ENCODE assay signal across 22 mouse cellular contexts in genomic region chr11:114054581-114055315, GRCm38 (mm10). TPM values are rescaled to one million over a fixed set of nuclear protein-coding genes. Genes with fewer than 3 reads are reported as not detected.
DNase-seq lines count a peak whose midpoint lies in the region; ATAC-seq lines count a peak whose summit lies in the region.
"Had no signal": no experiment of that assay in that cellular context is flagged by ENCODE, and none has a peak within 500 bp of the region (broad histone marks: within the 10 kb centered on the region; RNA-seq: fewer than 3 reads in every experiment).

No protein-coding gene starts in this region.

- H3K9ac ChIP-seq in embryonic facial prominence, embryonic 14.5 days (ENCODE audit: low read depth, low read length), result no peak overlapping the region
- no peak overlapping the region for H3K9ac ChIP-seq in midbrain, embryonic 12.5 days (replicated peaks)
- no peak overlapping the region for H3K9ac ChIP-seq in midbrain, embryonic 11.5 days (ENCODE audit: low read length)
- H3K9ac ChIP-seq: embryonic facial prominence, embryonic 13.5 days; liver, embryonic 15.5 days; lung, embryonic 15.5 days had no signal

- no peak overlapping the region for H3K4me3 ChIP-seq in embryonic facial prominence, embryonic 14.5 days (ENCODE audit: low read depth, low read length)
- no peak overlapping the region for H3K4me3 ChIP-seq in embryonic facial prominence, embryonic 10.5 days
- no peak overlapping the region for H3K4me3 ChIP-seq in midbrain, embryonic 12.5 days
- no peak overlapping the region for H3K4me3 ChIP-seq in midbrain, embryonic 11.5 days (ENCODE audit: low read depth, low read length)
- H3K4me3 ChIP-seq in limb, embryonic 10.5 days, result no peak overlapping the region
- H3K4me3 ChIP-seq: embryonic facial prominence, embryonic 13.5 days; liver, embryonic 15.5 days; lung, embryonic 15.5 days had no signal

- no peaks in the 10 kb centered on the region for H3K27me3 ChIP-seq in embryonic facial prominence, embryonic 14.5 days (replicated peaks; ENCODE audit: control insufficient read depth, insufficient read depth, low read length)
- no peaks in the 10 kb centered on the region; the same call in 1 of the 2 replicates for H3K27me3 ChIP-seq in embryonic facial prominence, embryonic 10.5 days (replicated peaks; ENCODE audit: low read depth, poor library complexity, severe bottlenecking)
- peaks cover 4% of the 10 kb centered on the region; the same call in 1 of the 2 replicates for H3K27me3 ChIP-seq in midbrain, embryonic 12.5 days
- H3K27me3 ChIP-seq in midbrain, embryonic 11.5 days (ENCODE audit: control insufficient read depth, insufficient read depth, low read length), result no peaks in the 10 kb centered on the region
- peaks cover 12% of the 10 kb centered on the region; the same call in 1 of the 2 replicates for H3K27me3 ChIP-seq in limb, embryonic 10.5 days (ENCODE audit: low read depth, poor library complexity, severe bottlenecking)
- H3K27me3 ChIP-seq: embryonic facial prominence, embryonic 13.5 days; liver, embryonic 15.5 days; lung, embryonic 15.5 days had no signal

- no peaks in the 10 kb centered on the region for H3K9me3 ChIP-seq in embryonic facial prominence, embryonic 14.5 days (ENCODE audit: control insufficient read depth, low read length)
- H3K9me3 ChIP-seq in embryonic facial prominence, embryonic 10.5 days, result no peaks in the 10 kb centered on the region
- no peaks in the 10 kb centered on the region for H3K9me3 ChIP-seq in midbrain, embryonic 12.5 days
- no peaks in the 10 kb centered on the region for H3K9me3 ChIP-seq in midbrain, embryonic 11.5 days (ENCODE audit: control insufficient read depth, low read length)
- no peaks in the 10 kb centered on the region for H3K9me3 ChIP-seq in limb, embryonic 10.5 days (replicated peaks)
- H3K9me3 ChIP-seq: embryonic facial prominence, embryonic 13.5 days; liver, embryonic 15.5 days; lung, embryonic 15.5 days had no signal

- H3K27ac ChIP-seq in embryonic facial prominence, embryonic 14.5 days (replicated peaks; ENCODE audit: low read depth, low read length), result no peak overlapping the region
- H3K27ac ChIP-seq in embryonic facial prominence, embryonic 10.5 days (replicated peaks), result no peak overlapping the region
- H3K27ac ChIP-seq in midbrain, embryonic 12.5 days (replicated peaks), result no peak overlapping the region
- H3K27ac ChIP-seq in midbrain, embryonic 11.5 days (ENCODE audit: low read depth, low read length), result no peak overlapping the region
- H3K27ac ChIP-seq in limb, embryonic 10.5 days, result peak overlapping the region; percentile 42; the same call in 1 of the 2 replicates
- H3K27ac ChIP-seq: embryonic facial prominence, embryonic 13.5 days; liver, embryonic 15.5 days; lung, embryonic 15.5 days had no signal

- H3K4me2 ChIP-seq in embryonic facial prominence, embryonic 14.5 days (ENCODE audit: low read depth, low read length), result no peak overlapping the region
- no peak overlapping the region for H3K4me2 ChIP-seq in midbrain, embryonic 12.5 days (replicated peaks)
- no peak overlapping the region for H3K4me2 ChIP-seq in midbrain, embryonic 11.5 days
- H3K4me2 ChIP-seq: embryonic facial prominence, embryonic 13.5 days; liver, embryonic 15.5 days; lung, embryonic 15.5 days had no signal

- no peaks in the 10 kb centered on the region for H3K4me1 ChIP-seq in embryonic facial prominence, embryonic 14.5 days (ENCODE audit: control insufficient read depth, insufficient read depth, low read length)
- peaks cover 39% of the 10 kb centered on the region for H3K4me1 ChIP-seq in embryonic facial prominence, embryonic 10.5 days
- peaks cover 11% of the 10 kb centered on the region for H3K4me1 ChIP-seq in midbrain, embryonic 12.5 days
- H3K4me1 ChIP-seq in midbrain, embryonic 11.5 days (ENCODE audit: control insufficient read depth, insufficient read depth, low read length), result no peaks in the 10 kb centered on the region; the same call in none of the 2 replicates
- peaks cover 17% of the 10 kb centered on the region for H3K4me1 ChIP-seq in limb, embryonic 10.5 days
- H3K4me1 ChIP-seq: liver, embryonic 15.5 days had no signal

- peak; percentile 57 for DNase-seq in embryonic facial prominence, embryonic 14.5 days (ENCODE audit: low spot score)
- DNase-seq in embryonic facial prominence, embryonic 10.5 days (ENCODE audit: low spot score), result no peak
- DNase-seq in midbrain, embryonic 11.5 days (ENCODE audit: low spot score, missing footprints), result no peak
- DNase-seq in Muller cell, postnatal 12 days (ENCODE audit: inconsistent ontology term), result peak; percentile 94
- no peak for DNase-seq in limb, embryonic 10.5 days (ENCODE audit: low spot score)
- DNase-seq in lung, postnatal 4 days, result no peak
- no peak for DNase-seq in kidney, adult 11 months
- DNase-seq: adrenal gland, postnatal 36 days; cerebellum, adult 11 months; cerebellum, postnatal 14 days; gastrocnemius, postnatal 36 days; kidney, adult 18-20 months; kidney, postnatal 4 days; liver; lung, postnatal 36 days; thymus, adult 18-20 months; thymus, postnatal 36 days had no signal

- peak; percentile 62; the same call in 1 of the 2 replicates for ATAC-seq in embryonic facial prominence, embryonic 14.5 days (ENCODE audit: low read depth)
- peak; percentile 30; the same call in 1 of the 2 replicates for ATAC-seq in midbrain, embryonic 12.5 days (ENCODE audit: low FRiP score, low read depth)
- ATAC-seq in midbrain, embryonic 11.5 days (ENCODE audit: low FRiP score), result no peak
- ATAC-seq: CD4-positive, CD25-positive, alpha-beta regulatory T cell, adult 4 months had no signal

- H3K36me3 ChIP-seq in embryonic facial prominence, embryonic 14.5 days (ENCODE audit: control insufficient read depth, insufficient read depth, low read length), result no peaks in the 10 kb centered on the region
- H3K36me3 ChIP-seq in embryonic facial prominence, embryonic 10.5 days (replicated peaks), result no peaks in the 10 kb centered on the region
- no peaks in the 10 kb centered on the region for H3K36me3 ChIP-seq in midbrain, embryonic 12.5 days
- no peaks in the 10 kb centered on the region for H3K36me3 ChIP-seq in midbrain, embryonic 11.5 days (ENCODE audit: control insufficient read depth, insufficient read depth, low read length)
- no peaks in the 10 kb centered on the region for H3K36me3 ChIP-seq in limb, embryonic 10.5 days
- H3K36me3 ChIP-seq: embryonic facial prominence, embryonic 13.5 days; liver, embryonic 15.5 days; lung, embryonic 15.5 days had no signal

- 66% methylated on average over 17 of the region's 17 CpGs for WGBS in embryonic facial prominence, embryonic 14.5 days
- 68% methylated on average over 17 of the region's 17 CpGs for WGBS in embryonic facial prominence, embryonic 10.5 days
- 73% methylated on average over 17 of the region's 17 CpGs for WGBS in midbrain, embryonic 12.5 days
- 83% methylated on average over 17 of the region's 17 CpGs for WGBS in midbrain, embryonic 11.5 days
- WGBS in limb, embryonic 10.5 days, result 67% methylated on average over 17 of the region's 17 CpGs

RNA-seq across cellular contexts. Expression of gene Sdk2, which starts 12.1 kb away (rescaled TPM):
- 5.9 and 6.3 TPM in 2 replicates for polyA plus RNA-seq in embryonic facial prominence, embryonic 14.5 days (2014; fragmentation: Nextera tagmentation; extraction: Ambion mirVana)
- polyA plus RNA-seq in embryonic facial prominence, embryonic 10.5 days (2016; fragmentation: Nextera tagmentation; extraction: Ambion mirVana), result 1.9 and 3.1 TPM in 2 replicates
- polyA plus RNA-seq in midbrain, embryonic 12.5 days (2016; fragmentation: Nextera tagmentation; extraction: Ambion mirVana), result 7.1 and 7.2 TPM in 2 replicates
- polyA plus RNA-seq in midbrain, embryonic 11.5 days (2014; fragmentation: Nextera tagmentation; extraction: Ambion mirVana), result 2.6 and 3.0 TPM in 2 replicates
- polyA plus RNA-seq in limb, embryonic 10.5 days (2016; fragmentation: Nextera tagmentation; extraction: Ambion mirVana), result 0.66 and 1.1 TPM in 2 replicates

Comparison
In these comparisons a context has a peak if more than half of its experiments do, and no peak if none do; other contexts are left out.
1. DNase-seq: peak in embryonic facial prominence, embryonic 14.5 days (single experiment) and Muller cell, postnatal 12 days (single experiment); none in embryonic facial prominence, embryonic 10.5 days (single experiment), midbrain, embryonic 11.5 days (single experiment), limb, embryonic 10.5 days (single experiment), lung, postnatal 4 days (0 of 2) and kidney, adult 11 months (single experiment).